Mouse (Mus musculus) E14TG2a.4 (cell line): ENCODE data around the gene Zfp536.
A peak's percentile ranks its signal among the peaks of the same experiment; 100 is the strongest.

Experiments used
- H3K27me3 ChIP-seq: 2 replicates; pipeline ENCODE4 v1.6.1; 2014; ENCODE audit warnings: low read length, control low read depth; ENCODE audit not compliant: insufficient read depth
- H3K36me3 ChIP-seq: 2 replicates; pipeline ENCODE4 v1.6.1; 2014; ENCODE audit warnings: low read length, control low read depth; ENCODE audit not compliant: insufficient read depth
- H3K4me1 ChIP-seq: replicated peaks from 2 replicates; pipeline ENCODE4 v1.6.1; 2014; ENCODE audit warnings: low read depth, low read length, control low read depth
- H3K4me3 ChIP-seq: replicated peaks from 2 replicates; pipeline ENCODE4 v1.5.1; 2014; ENCODE audit warnings: mild to moderate bottlenecking, low read length
- H3K9me3 ChIP-seq: 2 replicates; pipeline ENCODE4 v1.6.1; 2014; ENCODE audit warnings: low read length, control low read depth
- CTCF ChIP-seq: conservative IDR thresholded peaks from 2 replicates; pipeline ENCODE4 v1.5.1; 2014; ENCODE audit warnings: low read length
- NANOG ChIP-seq: IDR thresholded peaks from 2 replicates; pipeline ENCODE4 v1.6.1; 2014; ENCODE audit warnings: borderline replicate concordance, low read length, mixed read lengths
- POU5F1 ChIP-seq: IDR thresholded peaks from 2 replicates; pipeline ENCODE4 v1.6.1; 2014; ENCODE audit warnings: low read length, borderline replicate concordance

The Zfp536 gene

DNA sequence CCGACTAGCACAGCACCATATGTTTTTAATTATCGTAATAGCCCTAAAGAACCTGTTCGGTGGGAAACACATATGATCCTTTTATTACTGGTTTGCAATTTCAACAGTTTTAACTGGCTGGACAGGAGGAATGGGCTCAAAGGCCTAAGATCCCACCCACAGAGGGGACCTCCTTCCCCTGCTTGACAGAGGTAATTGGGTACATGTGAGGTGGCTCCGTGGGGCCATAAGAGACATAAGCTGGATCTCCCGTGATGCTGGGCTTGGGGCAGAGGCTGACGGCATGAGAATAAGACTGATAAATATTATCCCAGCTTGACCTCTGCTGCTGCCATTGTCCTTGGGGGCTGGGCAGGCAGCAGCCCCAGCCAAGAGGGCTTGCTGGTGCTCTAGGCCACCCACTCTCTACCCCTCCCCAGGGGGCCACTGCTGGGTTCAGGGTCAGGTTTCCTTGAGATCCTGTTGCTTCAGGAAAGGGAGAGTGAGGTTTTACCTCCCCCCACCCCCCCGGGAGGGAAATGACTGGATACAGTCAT lies 309.2 kb downstream of the Zfp536 start:
- no peaks in the 10 kb centered on the region for H3K9me3 ChIP-seq
- H3K4me1 ChIP-seq = peaks cover 49% of the 10 kb centered on the region
- H3K27me3 ChIP-seq = peaks cover 1% of the 10 kb centered on the region; the same call in 1 of the 2 replicates
- no peak overlapping the region for H3K4me3 ChIP-seq
- no peaks in the 10 kb centered on the region for H3K36me3 ChIP-seq
- no peak for TF ChIP-seq CTCF
- no peak for TF ChIP-seq POU5F1
- TF ChIP-seq NANOG = no peak

DNA sequence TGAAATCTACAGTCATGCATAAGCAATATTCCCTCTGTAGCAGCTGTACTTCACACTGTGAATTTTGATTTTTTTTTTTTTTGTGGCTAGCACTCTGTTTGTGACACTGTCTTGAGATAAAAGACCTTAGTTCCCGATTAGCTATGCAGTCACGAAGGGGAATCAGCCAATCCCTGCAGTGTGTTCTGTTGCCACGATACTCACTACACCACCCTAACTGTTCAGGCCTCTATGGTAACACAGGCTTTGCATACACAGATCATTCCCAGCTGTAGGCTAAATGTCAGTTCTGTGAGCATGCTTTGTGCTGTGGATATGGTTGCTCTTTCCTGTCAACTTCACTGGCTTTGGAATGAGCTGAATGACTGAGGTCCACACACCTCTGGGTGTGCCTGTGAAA lies 325.9 kb downstream of the Zfp536 start:
- no peak for TF ChIP-seq NANOG
- TF ChIP-seq CTCF = no peak
- no peak for TF ChIP-seq POU5F1
- H3K9me3 ChIP-seq = peaks cover 15% of the 10 kb centered on the region; the same call in 1 of the 2 replicates
- H3K27me3 ChIP-seq = peaks cover 12% of the 10 kb centered on the region; the same call in 1 of the 2 replicates
- no peaks in the 10 kb centered on the region for H3K36me3 ChIP-seq
- 0 out of 2 replicates have a peak, but pooled peaks cover 3% of the 10 kb centered on the region for H3K4me1 ChIP-seq
- no peak overlapping the region for H3K4me3 ChIP-seq

DNA sequence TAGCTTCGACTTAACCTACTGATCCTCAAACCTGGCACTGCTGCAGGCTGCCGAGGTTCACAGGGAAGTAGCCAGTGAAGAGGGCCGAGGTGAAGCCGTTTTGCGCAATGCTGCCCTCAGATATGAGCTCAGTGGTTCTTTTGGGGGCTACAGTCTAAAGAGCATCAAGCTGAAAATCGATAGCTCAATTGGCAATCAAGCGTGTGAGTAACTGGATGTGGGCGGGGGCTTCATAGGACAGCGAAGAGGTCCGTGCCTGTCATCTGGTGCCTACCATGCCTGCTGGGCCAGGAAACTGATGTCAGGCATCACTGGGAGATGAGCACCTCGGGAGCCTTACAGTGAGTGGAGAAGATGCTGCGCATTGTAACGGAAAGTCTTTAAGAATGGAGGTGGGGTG lies 333.5 kb downstream of the Zfp536 start:
- Histone ChIP-seq H3K36me3 (no peaks in the 10 kb centered on the region), H3K4me3 (no peak overlapping the region), H3K9me3 (peaks cover 7% of the 10 kb centered on the region; the same call in 1 of the 2 replicates), H3K27me3 (peaks cover 55% of the 10 kb centered on the region), H3K4me1 (peaks cover 10% of the 10 kb centered on the region)
- no peak for TF ChIP-seq POU5F1
- TF ChIP-seq CTCF = no peak
- TF ChIP-seq NANOG = no peak

DNA sequence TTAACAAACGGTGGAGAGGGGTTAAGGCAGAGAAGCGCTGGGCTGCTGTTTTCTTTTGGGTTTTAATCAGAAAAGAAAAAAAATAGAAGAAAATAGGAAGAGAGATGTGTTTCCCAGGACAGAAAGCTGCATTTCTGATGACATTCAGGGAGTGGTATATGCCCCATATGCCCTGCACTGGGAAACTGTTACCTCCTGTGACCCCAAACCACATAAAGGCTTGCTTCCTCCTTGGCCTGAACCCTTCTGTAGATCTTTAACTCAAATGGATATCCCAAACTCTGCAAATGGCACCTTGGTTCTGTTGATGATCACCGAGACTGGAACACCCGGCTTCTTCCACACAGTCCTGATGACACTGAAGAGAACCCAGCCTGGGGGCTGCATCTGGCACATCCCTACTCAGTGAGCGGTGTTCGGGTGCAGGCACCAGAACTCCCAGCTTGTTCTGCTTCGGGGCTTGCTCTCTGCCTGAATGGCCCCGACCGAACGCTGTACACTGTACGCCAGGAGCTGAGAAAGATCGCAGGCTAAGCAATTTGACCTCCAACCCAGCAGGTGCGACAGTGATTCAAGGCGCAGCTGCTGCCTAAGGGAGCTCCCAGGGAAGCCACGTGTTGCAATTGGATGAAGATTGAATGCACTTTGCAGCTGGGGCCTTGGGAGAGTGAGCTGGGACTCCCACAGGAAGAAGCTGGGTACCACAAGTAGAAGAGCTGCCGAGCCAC lies 334.2 kb downstream of the Zfp536 start:
- H3K4me1 ChIP-seq = peaks cover 10% of the 10 kb centered on the region
- H3K36me3 ChIP-seq = no peaks in the 10 kb centered on the region
- H3K9me3 ChIP-seq = 0 out of 2 replicates have a peak, but pooled peaks cover 3% of the 10 kb centered on the region
- H3K27me3 ChIP-seq = peaks cover 60% of the 10 kb centered on the region
- TF ChIP-seq POU5F1 (no peak), NANOG (no peak), CTCF (no peak)
- H3K4me3 ChIP-seq = 0 out of 2 replicates have a peak overlapping the region, but pooled peaks have one; percentile 17

DNA sequence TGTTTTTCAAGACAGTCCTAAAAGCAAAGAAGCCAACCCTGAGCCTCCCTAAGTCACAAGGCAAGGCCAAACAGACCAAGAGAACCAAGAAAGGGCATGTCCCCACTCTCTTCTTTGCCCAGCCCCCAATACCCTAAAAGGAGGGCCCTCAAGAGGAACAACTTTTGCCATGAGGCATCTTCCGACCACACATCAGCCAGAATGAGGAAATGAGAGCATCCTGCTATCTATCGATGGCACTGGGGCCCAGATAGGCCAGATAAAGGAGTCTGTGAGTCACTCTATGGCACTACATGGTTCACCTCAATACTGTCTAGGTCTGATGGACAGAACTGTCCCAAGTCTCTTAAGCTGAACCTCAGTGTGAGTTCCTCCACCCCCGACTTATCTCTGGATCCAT lies 335.6 kb downstream of the Zfp536 start:
- Histone ChIP-seq H3K27me3 (peaks cover 62% of the 10 kb centered on the region), H3K4me3 (no peak overlapping the region), H3K4me1 (peaks cover 10% of the 10 kb centered on the region), H3K36me3 (no peaks in the 10 kb centered on the region), H3K9me3 (no peaks in the 10 kb centered on the region)
- TF ChIP-seq NANOG = no peak
- TF ChIP-seq POU5F1 = no peak
- TF ChIP-seq CTCF = no peak

- TF ChIP-seq NANOG = no peak
- Histone ChIP-seq H3K27me3 (peaks cover 41% of the 10 kb centered on the region), H3K4me1 (no peaks in the 10 kb centered on the region), H3K9me3 (no peaks in the 10 kb centered on the region), H3K4me3 (no peak overlapping the region), H3K36me3 (no peaks in the 10 kb centered on the region)
Measured at GRCm38 (mm10) chr7:37433156-37433555, 340.3 kb downstream of the Zfp536 start.

DNA sequence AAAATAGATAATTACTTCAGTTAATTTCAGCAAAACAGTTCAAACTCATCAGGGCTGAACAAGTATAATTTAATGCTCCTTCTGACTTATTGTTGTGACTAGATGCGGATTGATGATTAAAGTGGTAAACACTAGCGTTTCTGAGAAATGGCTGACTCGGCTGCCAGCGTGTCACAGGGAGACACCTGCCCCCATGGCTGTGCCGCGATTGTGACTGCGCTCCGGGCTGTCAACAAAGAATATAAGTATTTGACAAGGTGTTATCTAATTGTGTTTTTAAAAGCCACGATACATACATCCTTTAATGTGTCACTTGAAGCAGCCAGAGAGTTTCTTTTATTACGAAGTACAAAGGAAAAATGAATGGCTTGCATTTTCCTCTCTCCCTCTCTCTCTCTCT lies 342.0 kb downstream of the Zfp536 start:
- H3K27me3 ChIP-seq = peaks cover 28% of the 10 kb centered on the region
- no peaks in the 10 kb centered on the region for H3K4me1 ChIP-seq
- no peak overlapping the region for H3K4me3 ChIP-seq
- no peaks in the 10 kb centered on the region for H3K9me3 ChIP-seq
- TF ChIP-seq POU5F1 = no peak
- TF ChIP-seq NANOG = no peak
- no peak for TF ChIP-seq CTCF
- H3K36me3 ChIP-seq = no peaks in the 10 kb centered on the region

GRCm38 (mm10) chr7:37426061-37426460 lies 347.4 kb downstream of the Zfp536 start:
- no peaks in the 10 kb centered on the region for H3K9me3 ChIP-seq
- no peak for TF ChIP-seq POU5F1
- no peak for TF ChIP-seq NANOG
- no peak for TF ChIP-seq CTCF
- H3K4me1 ChIP-seq = no peaks in the 10 kb centered on the region
- H3K27me3 ChIP-seq = no peaks in the 10 kb centered on the region
- no peaks in the 10 kb centered on the region for H3K36me3 ChIP-seq
- no peak overlapping the region for H3K4me3 ChIP-seq

DNA sequence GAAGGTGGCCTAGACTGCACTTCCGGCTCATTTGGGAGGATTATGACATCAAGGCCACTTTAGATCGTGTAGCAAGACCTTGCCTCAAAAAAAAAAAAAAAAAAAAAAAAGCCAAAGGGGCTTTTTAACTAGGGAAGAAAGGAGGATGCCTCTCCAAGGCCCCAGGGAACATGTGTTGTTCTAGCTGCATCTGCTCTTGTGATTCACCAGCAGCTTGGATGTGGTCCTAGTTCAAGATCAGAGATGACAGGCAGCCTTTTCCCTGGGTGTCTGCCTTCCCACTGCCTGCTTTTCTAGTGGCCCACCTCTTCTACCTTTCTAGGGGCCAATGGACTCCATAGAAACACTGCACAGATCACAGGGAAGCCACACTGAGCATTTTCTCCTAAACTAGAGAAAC lies 350.5 kb downstream of the Zfp536 start:
- H3K4me3 ChIP-seq = no peak overlapping the region
- TF ChIP-seq CTCF (no peak), POU5F1 (no peak)
- no peaks in the 10 kb centered on the region for H3K27me3 ChIP-seq
- no peaks in the 10 kb centered on the region for H3K4me1 ChIP-seq
- no peaks in the 10 kb centered on the region for H3K36me3 ChIP-seq
- no peaks in the 10 kb centered on the region for H3K9me3 ChIP-seq
